In genomic region chr6:16797669-16798068, GRCm38 (mm10) we compare ENCODE assay signal across 9 mouse cellular contexts.
DNase-seq lines count a peak whose midpoint lies in the region; ATAC-seq lines count a peak whose summit lies in the region.
"Had no signal": no experiment of that assay in that cellular context is flagged by ENCODE, and none has a peak within 500 bp of the region (broad histone marks: within the 10 kb centered on the region; RNA-seq: fewer than 3 reads in every experiment).

No protein-coding gene starts in this region.

- 25% methylated on average over 10 of the region's 10 CpGs for WGBS in embryonic facial prominence, embryonic 10.5 days
- WGBS in hindbrain, embryonic 15.5 days = 19% methylated on average over 10 of the region's 10 CpGs
- WGBS in midbrain, embryonic 13.5 days = 24% methylated on average over 10 of the region's 10 CpGs

- H3K36me3 ChIP-seq in embryonic facial prominence, embryonic 10.5 days (replicated peaks) = no peaks in the 10 kb centered on the region
- H3K36me3 ChIP-seq in hindbrain, embryonic 15.5 days = no peaks in the 10 kb centered on the region
- no peaks in the 10 kb centered on the region for H3K36me3 ChIP-seq in midbrain, embryonic 13.5 days
- H3K36me3 ChIP-seq: liver, embryonic 13.5 days had no signal

- no peak overlapping the region for H3K4me3 ChIP-seq in embryonic facial prominence, embryonic 10.5 days
- H3K4me3 ChIP-seq in hindbrain, embryonic 15.5 days = no peak overlapping the region
- no peak overlapping the region for H3K4me3 ChIP-seq in midbrain, embryonic 13.5 days (replicated peaks)
- H3K4me3 ChIP-seq: liver, embryonic 13.5 days had no signal

- no peak overlapping the region for H3K9ac ChIP-seq in hindbrain, embryonic 15.5 days
- H3K9ac ChIP-seq in midbrain, embryonic 13.5 days (replicated peaks) = no peak overlapping the region
- H3K9ac ChIP-seq: liver, embryonic 13.5 days had no signal

- DNase-seq in layer of hippocampus, adult 11-12 months (ENCODE audit: low spot score) = peak; percentile 34
- no peak for DNase-seq in layer of hippocampus, adult 9-11 months
- DNase-seq in embryonic facial prominence, embryonic 10.5 days (ENCODE audit: low spot score) = peak; percentile 48
- DNase-seq in left cerebral cortex, adult 11 months (ENCODE audit: low spot score) = peak; percentile 30
- DNase-seq in telencephalon, adult 2 months (ENCODE audit: low read depth, low spot score) = peak; percentile 23
- no peak for DNase-seq in MN1 (ENCODE audit: low spot score)
- DNase-seq: liver, embryonic 13.5 days had no signal

- H3K9me3 ChIP-seq in embryonic facial prominence, embryonic 10.5 days = no peaks in the 10 kb centered on the region
- H3K9me3 ChIP-seq in hindbrain, embryonic 15.5 days = no peaks in the 10 kb centered on the region
- H3K9me3 ChIP-seq in midbrain, embryonic 13.5 days = no peaks in the 10 kb centered on the region
- H3K9me3 ChIP-seq: liver, embryonic 13.5 days had no signal

- H3K27me3 ChIP-seq in embryonic facial prominence, embryonic 10.5 days (replicated peaks; ENCODE audit: low read depth, poor library complexity, severe bottlenecking) = no peaks in the 10 kb centered on the region
- no peaks in the 10 kb centered on the region for H3K27me3 ChIP-seq in hindbrain, embryonic 15.5 days
- H3K27me3 ChIP-seq in midbrain, embryonic 13.5 days = no peaks in the 10 kb centered on the region
- H3K27me3 ChIP-seq: liver, embryonic 13.5 days had no signal

- H3K4me1 ChIP-seq in embryonic facial prominence, embryonic 10.5 days = peaks cover 35% of the 10 kb centered on the region
- no peaks in the 10 kb centered on the region for H3K4me1 ChIP-seq in hindbrain, embryonic 15.5 days (replicated peaks)
- H3K4me1 ChIP-seq in midbrain, embryonic 13.5 days (replicated peaks) = peaks cover 7% of the 10 kb centered on the region; the same call in 1 of the 2 replicates
- H3K4me1 ChIP-seq: liver, embryonic 13.5 days had no signal

- H3K27ac ChIP-seq in embryonic facial prominence, embryonic 10.5 days (replicated peaks) = peak overlapping the region; percentile 54
- no peak overlapping the region for H3K27ac ChIP-seq in hindbrain, embryonic 15.5 days (replicated peaks)
- no peak overlapping the region for H3K27ac ChIP-seq in midbrain, embryonic 13.5 days
- H3K27ac ChIP-seq: liver, embryonic 13.5 days had no signal

- no peak overlapping the region; the same call in 1 of the 2 replicates for H3K4me2 ChIP-seq in hindbrain, embryonic 15.5 days
- no peak overlapping the region for H3K4me2 ChIP-seq in midbrain, embryonic 13.5 days (replicated peaks)
- H3K4me2 ChIP-seq: liver, embryonic 13.5 days had no signal

- peak; percentile 77 for ATAC-seq in hindbrain, embryonic 15.5 days (ENCODE audit: low FRiP score, low read depth)
- ATAC-seq in midbrain, embryonic 13.5 days = 0 out of 2 replicates have a peak, but pooled peaks have one; percentile 63

Comparison
In these comparisons a context has a peak if more than half of its experiments do, and no peak if none do; other contexts are left out.
1. DNase-seq: peak in layer of hippocampus, adult 11-12 months (single experiment), embryonic facial prominence, embryonic 10.5 days (single experiment), left cerebral cortex, adult 11 months (single experiment) and telencephalon, adult 2 months (single experiment); none in layer of hippocampus, adult 9-11 months (single experiment) and MN1 (single experiment).